Mouse (Mus musculus) hindbrain, postnatal 0 days (tissue): ENCODE data around the gene Slc4a8. TPM values are rescaled to one million over a fixed set of nuclear protein-coding genes. Genes with fewer than 3 reads are reported as not detected.

Experiments used
- ATAC-seq: fragments of 200-750 bp; cut with Nextera tagmentation; 2 replicates; pipeline ENCODE4 v1.8.0; 2017; ENCODE audit warnings: mild to moderate bottlenecking, moderate TSS enrichment, moderate library complexity
- DNase-seq: peaks from one replicate; pipeline ENCODE4 v3.0.0-alpha.2; 2015; ENCODE audit warnings: low spot score
- H3K27ac ChIP-seq: fragments of 300-500 bp; sonication (generic); 2 replicates; pipeline ENCODE4 v1.5.1; 2014; ENCODE audit warnings: mild to moderate bottlenecking
- H3K27me3 ChIP-seq: fragments of 300-500 bp; sonication (generic); 2 replicates; pipeline ENCODE4 v1.6.1; 2014; ENCODE audit warnings: low read length, mixed read lengths; ENCODE audit not compliant: insufficient read depth
- H3K36me3 ChIP-seq: fragments of 300-500 bp; sonication (generic); 2 replicates; pipeline ENCODE4 v1.6.1; 2014; ENCODE audit warnings: low read length, mixed read lengths; ENCODE audit not compliant: insufficient read depth
- H3K4me1 ChIP-seq: fragments of 300-500 bp; sonication (generic); 2 replicates; pipeline ENCODE4 v1.6.1; 2014; ENCODE audit warnings: antibody characterized with exemption, low read length, mixed read lengths; ENCODE audit not compliant: insufficient read depth
- H3K4me2 ChIP-seq: fragments of 300-500 bp; sonication (generic); 2 replicates; pipeline ENCODE4 v1.6.1; 2014; ENCODE audit warnings: low read depth, mild to moderate bottlenecking, low read length, moderate library complexity, mixed read lengths
- H3K4me3 ChIP-seq: fragments of 300-500 bp; sonication (generic); 2 replicates; pipeline ENCODE4 v1.5.1; 2014; ENCODE audit warnings: low read length
- H3K9ac ChIP-seq: fragments of 300-500 bp; sonication (generic); replicated peaks from 2 replicates; pipeline ENCODE4 v1.6.1; 2014; ENCODE audit warnings: mild to moderate bottlenecking, low read length, moderate library complexity, mixed read lengths
- H3K9me3 ChIP-seq: fragments of 300-500 bp; sonication (generic); 2 replicates; pipeline ENCODE4 v1.6.1; 2016; ENCODE audit warnings: low read length, mixed read lengths
- CTCF ChIP-seq: IDR thresholded peaks from 2 replicates; pipeline ENCODE4 v1.5.1; 2016; ENCODE audit warnings: antibody characterized with exemption, control low read depth, low read depth
- WGBS: fragments of 180-500 bp; shearing (Covaris S2); extraction: QIAGEN DNeasy Blood & Tissue Kit; methylation state at CpG from one replicate; pipeline ENCODE4 v1.1.7; 2014; 5-methylcytosine and 5-hydroxymethylcytosine counted together
- polyA plus RNA-seq: library from polyadenylated mRNA; unstranded; fragments of >200 nt; fragmentation: Nextera tagmentation; extraction: Ambion mirVana; gene quantifications from 2 replicates; pipeline ENCODE4 v1.2.1, GENCODE M21; 2015
- total RNA-seq: library from RNA; depleted of rRNA; stranded (reverse); fragments of >200 nt; gene quantifications from 2 replicates; pipeline ENCODE4 v1.2.3, GENCODE M21; 2014

Slc4a8 gene
- total and polyA plus RNA-seq, 2 experiments from 2014 or later, result 30.7 to 33.9 TPM

- H3K27me3 ChIP-seq, result no peaks in the 10 kb centered on the region
- no peak overlapping the region for H3K4me3 ChIP-seq
- DNase-seq (no peak), ATAC-seq (no peak)
- H3K9me3 ChIP-seq, result no peaks in the 10 kb centered on the region
- H3K4me1 ChIP-seq, result no peaks in the 10 kb centered on the region
- WGBS, result 93% methylated on average over 7 of the region's 7 CpGs
- H3K9ac ChIP-seq, result no peak overlapping the region
- H3K36me3 ChIP-seq, result no peaks in the 10 kb centered on the region
- H3K4me2 ChIP-seq, result no peak overlapping the region
- no peak for TF ChIP-seq CTCF
- H3K27ac ChIP-seq, result no peak overlapping the region
Measured at GRCm38 (mm10) chr15:100738351-100738781, 23.2 kb upstream of the Slc4a8 start.

DNA sequence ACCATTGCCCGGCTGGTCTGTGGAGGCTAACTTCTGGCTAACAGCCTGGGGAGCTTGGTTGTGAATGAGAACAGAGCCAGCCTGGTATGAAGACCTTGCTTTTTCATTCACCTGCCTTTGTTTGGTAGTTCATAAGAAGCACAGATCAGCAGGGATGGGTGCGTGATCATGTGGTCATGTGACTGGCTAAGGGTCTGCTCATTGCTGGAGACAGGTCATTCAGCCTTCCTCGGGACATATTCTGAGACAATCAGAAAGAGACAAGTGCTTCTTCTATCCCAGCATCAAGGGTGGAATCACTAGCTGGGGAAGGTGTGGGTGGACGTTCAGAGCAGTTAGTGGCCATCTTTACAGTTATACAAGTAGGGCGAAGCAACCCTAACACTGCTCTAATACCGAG is 22.1 kb upstream of the Slc4a8 start:
- no peak overlapping the region for H3K27ac ChIP-seq
- no peak overlapping the region for H3K4me3 ChIP-seq
- no peaks in the 10 kb centered on the region for H3K36me3 ChIP-seq
- H3K9me3 ChIP-seq, result no peaks in the 10 kb centered on the region
- H3K27me3 ChIP-seq, result no peaks in the 10 kb centered on the region
- ATAC-seq, result no peak
- TF ChIP-seq CTCF, result no peak
- H3K4me2 ChIP-seq, result no peak overlapping the region
- 82% methylated on average over 6 of the region's 6 CpGs for WGBS
- H3K9ac ChIP-seq, result no peak overlapping the region
- DNase-seq, result no peak
- H3K4me1 ChIP-seq, result no peaks in the 10 kb centered on the region

- no peak for TF ChIP-seq CTCF
- Histone ChIP-seq H3K4me2 (no peak overlapping the region), H3K27me3 (no peaks in the 10 kb centered on the region), H3K4me3 (no peak overlapping the region), H3K36me3 (no peaks in the 10 kb centered on the region), H3K9me3 (no peaks in the 10 kb centered on the region), H3K4me1 (no peaks in the 10 kb centered on the region), H3K9ac (no peak overlapping the region), H3K27ac (no peak overlapping the region)
- WGBS, result 94% methylated on average over 6 of the region's 6 CpGs
- ATAC-seq (no peak), DNase-seq (no peak)
Measured at GRCm38 (mm10) chr15:100743238-100743637, 18.3 kb upstream of the Slc4a8 start.

GRCm38 (mm10) chr15:100746478-100747120 is 14.9 kb upstream of the Slc4a8 start:
- no peak overlapping the region for H3K9ac ChIP-seq
- no peaks in the 10 kb centered on the region for H3K4me1 ChIP-seq
- 34% methylated on average over 6 of the region's 6 CpGs for WGBS
- no peaks in the 10 kb centered on the region for H3K9me3 ChIP-seq
- no peak overlapping the region for H3K27ac ChIP-seq
- no peaks in the 10 kb centered on the region for H3K27me3 ChIP-seq
- ATAC-seq (0 out of 2 replicates have a peak, but pooled peaks have one; percentile 47), DNase-seq (no peak)
- no peak for TF ChIP-seq CTCF
- peak overlapping the region; percentile 24 for H3K4me3 ChIP-seq
- no peaks in the 10 kb centered on the region for H3K36me3 ChIP-seq
- peak overlapping the region; percentile 54 for H3K4me2 ChIP-seq

GRCm38 (mm10) chr15:100747121-100747963 is 14.2 kb upstream of the Slc4a8 start:
- DNase-seq (peak; percentile 13), ATAC-seq (0 out of 2 replicates have a peak, but pooled peaks have one; percentile 15)
- WGBS, result 2% methylated on average over 27 of the region's 27 CpGs
- Histone ChIP-seq H3K9ac (0 out of 2 replicates have a peak overlapping the region, but pooled peaks have one; percentile 21), H3K36me3 (no peaks in the 10 kb centered on the region), H3K4me2 (peak overlapping the region; percentile 54), H3K27me3 (no peaks in the 10 kb centered on the region), H3K27ac (no peak overlapping the region), H3K9me3 (no peaks in the 10 kb centered on the region), H3K4me3 (peak overlapping the region; percentile 24), H3K4me1 (no peaks in the 10 kb centered on the region)
- TF ChIP-seq CTCF, result no peak

DNA sequence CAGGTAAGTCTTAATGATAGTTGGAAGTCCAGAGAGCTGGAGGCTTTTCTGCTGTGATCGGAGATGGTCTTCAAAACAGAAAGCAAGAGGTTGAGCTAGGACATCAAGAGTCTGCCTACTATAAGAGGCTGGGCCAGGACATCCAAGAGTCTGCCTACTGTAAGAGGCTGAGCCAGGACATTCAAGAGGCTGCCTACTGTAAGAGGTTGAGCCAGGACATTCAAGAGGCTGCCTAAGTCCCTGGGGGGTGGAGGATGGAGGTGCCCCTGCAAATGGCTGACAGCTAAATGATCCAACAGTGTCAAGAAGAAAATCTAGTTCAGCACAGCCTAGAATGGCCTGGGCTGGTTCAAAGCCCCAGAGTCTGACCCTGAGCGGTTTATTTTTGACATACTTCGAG is 13.0 kb upstream of the Slc4a8 start:
- Histone ChIP-seq H3K27ac (no peak overlapping the region), H3K4me3 (no peak overlapping the region), H3K9ac (no peak overlapping the region), H3K27me3 (no peaks in the 10 kb centered on the region), H3K36me3 (no peaks in the 10 kb centered on the region), H3K4me2 (no peak overlapping the region), H3K9me3 (no peaks in the 10 kb centered on the region), H3K4me1 (no peaks in the 10 kb centered on the region)
- ATAC-seq, result no peak
- TF ChIP-seq CTCF, result no peak
- DNase-seq, result no peak
- WGBS, result 96% methylated on average over 3 of the region's 3 CpGs
